Mouse (Mus musculus): ENCODE measurements around the gene Gpr150.

GRCm38 (mm10) chr13:76014511-76014910 is 42.3 kb downstream of the Gpr150 start:
- TF ChIP-seq CTCF (conservative IDR thresholded peaks at IDR 0.05; ENCODE audit: low read length) (no peak), POU5F1 (IDR thresholded peaks at IDR 0.05; ENCODE audit: borderline replicate concordance, low read length) (no peak), NANOG (IDR thresholded peaks at IDR 0.05; ENCODE audit: borderline replicate concordance, low read length) (no peak)
